Mouse (Mus musculus): Measurements from ENCODE around the gene Tns4. TPM values are rescaled to one million over a fixed set of nuclear protein-coding genes. Genes with fewer than 3 reads are reported as not detected.

Gene Tns4
- total and polyA plus RNA-seq, 2 experiments from 2014 or later = 0.05 to 0.69 TPM

DNA sequence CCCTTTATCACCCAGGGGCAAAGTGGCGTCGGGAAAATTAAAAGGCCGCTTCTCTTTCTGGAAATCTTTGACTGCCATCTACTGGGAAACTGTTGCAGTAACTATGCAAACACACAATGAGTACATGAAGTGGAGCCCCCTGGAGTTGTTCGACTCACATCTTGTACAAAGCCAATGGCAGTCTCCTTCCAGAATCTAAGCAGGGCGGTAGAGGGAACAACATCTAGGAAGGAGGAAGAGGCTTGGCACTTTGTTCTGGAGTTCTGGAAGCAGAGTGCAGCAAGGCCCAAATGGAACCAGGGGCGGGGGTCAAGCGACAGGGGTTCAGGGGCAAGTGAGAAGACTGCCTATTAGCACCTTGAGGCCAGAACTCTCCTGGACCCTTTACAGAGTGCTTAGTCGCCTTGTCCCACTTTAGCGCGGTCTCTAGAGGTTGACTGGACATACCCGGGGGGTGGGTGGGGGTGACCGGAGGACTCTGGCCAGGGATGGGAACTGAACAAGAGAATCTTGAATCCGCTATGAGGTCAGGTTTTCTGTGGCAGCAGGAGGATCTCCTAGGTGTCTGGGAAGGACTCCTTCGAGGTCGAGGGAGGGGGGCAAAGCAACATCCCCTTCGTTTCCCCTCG is 48.6 kb downstream of the Tns4 start:
- Histone ChIP-seq H3K36me3 (replicated peaks; ENCODE audit: control insufficient read depth, insufficient read depth, low read length) (no peaks in the 10 kb centered on the region), H3K4me1 (ENCODE audit: control insufficient read depth, insufficient read depth) (0 out of 2 replicates have a peak, but pooled peaks cover 13% of the 10 kb centered on the region), H3K27ac (ENCODE audit: low read depth) (peak overlapping the region; percentile 90), H3K4me2 (ENCODE audit: low read depth, low read length) (peak overlapping the region; percentile 91), H3K4me3 (ENCODE audit: low read depth, low read length) (peak overlapping the region; percentile 62), H3K9ac (replicated peaks; ENCODE audit: low read depth, low read length) (peak overlapping the region; percentile 71), H3K9me3 (replicated peaks; ENCODE audit: control insufficient read depth, low read length) (no peaks in the 10 kb centered on the region), H3K27me3 (ENCODE audit: control insufficient read depth, insufficient read depth, low read length) (no peaks in the 10 kb centered on the region)
- ATAC-seq (ENCODE audit: insufficient read depth, low read depth) (peak; percentile 9; the same call in 1 of the 2 replicates), DNase-seq (ENCODE audit: low spot score) (peak; percentile 50)
- TF ChIP-seq CTCF (IDR thresholded peaks at IDR 0.05; ENCODE audit: low read depth) (peak; percentile 53), EP300 (IDR thresholded peaks at IDR 0.05; ENCODE audit: low read depth) (no peak)
- 4% methylated on average over 17 of the region's 17 CpGs for WGBS

DNA sequence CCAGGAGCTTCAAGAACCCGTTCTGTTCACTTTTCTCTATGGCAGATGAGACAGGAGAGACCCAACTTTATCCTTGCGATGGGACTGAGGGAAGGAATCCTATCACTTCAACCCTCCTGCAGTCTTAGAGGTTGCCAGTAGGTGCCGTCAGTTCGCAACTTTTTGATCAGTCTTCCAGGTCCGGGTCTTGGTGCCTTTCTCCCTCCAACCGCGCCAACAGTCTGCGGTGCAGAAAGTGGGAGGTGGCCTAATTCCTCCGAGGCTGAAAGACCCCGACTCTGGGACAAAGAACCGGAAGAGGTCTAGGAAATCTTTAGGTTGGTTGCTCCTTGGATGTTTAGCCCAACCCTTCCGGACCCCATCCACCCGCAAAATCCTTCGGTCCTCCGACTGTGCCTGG is 49.3 kb downstream of the Tns4 start:
- Histone ChIP-seq H3K27ac (ENCODE audit: low read depth) (peak overlapping the region; percentile 90; the same call in 1 of the 2 replicates), H3K4me1 (ENCODE audit: control insufficient read depth, insufficient read depth) (0 out of 2 replicates have a peak, but pooled peaks cover 7% of the 10 kb centered on the region), H3K4me2 (ENCODE audit: low read depth, low read length) (peak overlapping the region; percentile 91), H3K9ac (replicated peaks; ENCODE audit: low read depth, low read length) (0 out of 2 replicates have a peak overlapping the region, but pooled peaks have one; percentile 9), H3K4me3 (ENCODE audit: low read depth, low read length) (peak overlapping the region; percentile 62), H3K9me3 (replicated peaks; ENCODE audit: control insufficient read depth, low read length) (no peaks in the 10 kb centered on the region), H3K36me3 (replicated peaks; ENCODE audit: control insufficient read depth, insufficient read depth, low read length) (no peaks in the 10 kb centered on the region), H3K27me3 (ENCODE audit: control insufficient read depth, insufficient read depth, low read length) (no peaks in the 10 kb centered on the region)
- peak; percentile 86 for DNase-seq (ENCODE audit: low spot score)
- peak; percentile 64 for ATAC-seq (ENCODE audit: insufficient read depth, low read depth)
- 2% methylated on average over 15 of the region's 15 CpGs for WGBS
- TF ChIP-seq CTCF (IDR thresholded peaks at IDR 0.05; ENCODE audit: low read depth) (peak; percentile 89), EP300 (IDR thresholded peaks at IDR 0.05; ENCODE audit: low read depth) (no peak)

DNA sequence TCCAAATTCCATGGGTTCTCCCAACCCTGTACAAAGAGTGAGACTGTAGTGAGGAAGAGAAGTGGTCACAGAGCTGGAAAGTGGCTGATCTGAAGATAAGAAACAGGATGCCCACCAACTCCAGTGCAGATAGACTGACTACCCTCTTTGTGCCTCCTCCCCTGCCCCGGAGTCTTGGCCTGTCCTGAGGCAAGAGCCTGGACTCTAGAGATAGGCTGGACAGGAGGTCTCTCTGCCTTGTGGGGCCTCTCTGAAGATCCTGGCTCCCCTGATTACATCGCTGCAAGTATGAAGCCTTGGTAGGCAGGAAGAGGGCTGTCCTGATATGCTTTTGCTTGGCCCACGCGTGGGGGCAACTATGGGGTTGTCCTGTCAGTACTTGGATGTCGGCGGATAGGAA is 52.9 kb downstream of the Tns4 start:
- TF ChIP-seq CTCF (IDR thresholded peaks at IDR 0.05; ENCODE audit: low read depth) (no peak), EP300 (IDR thresholded peaks at IDR 0.05; ENCODE audit: low read depth) (no peak)
- Histone ChIP-seq H3K27ac (ENCODE audit: low read depth) (no peak overlapping the region), H3K9me3 (replicated peaks; ENCODE audit: control insufficient read depth, low read length) (no peaks in the 10 kb centered on the region), H3K9ac (replicated peaks; ENCODE audit: low read depth, low read length) (no peak overlapping the region), H3K27me3 (ENCODE audit: control insufficient read depth, insufficient read depth, low read length) (no peaks in the 10 kb centered on the region), H3K4me3 (ENCODE audit: low read depth, low read length) (no peak overlapping the region), H3K4me1 (ENCODE audit: control insufficient read depth, insufficient read depth) (0 out of 2 replicates have a peak, but pooled peaks cover 8% of the 10 kb centered on the region), H3K36me3 (replicated peaks; ENCODE audit: control insufficient read depth, insufficient read depth, low read length) (no peaks in the 10 kb centered on the region), H3K4me2 (ENCODE audit: low read depth, low read length) (no peak overlapping the region)
- ATAC-seq (ENCODE audit: insufficient read depth, low read depth) (no peak), DNase-seq (ENCODE audit: low spot score) (no peak)
- WGBS = 45% methylated on average over 6 of the region's 6 CpGs

DNA sequence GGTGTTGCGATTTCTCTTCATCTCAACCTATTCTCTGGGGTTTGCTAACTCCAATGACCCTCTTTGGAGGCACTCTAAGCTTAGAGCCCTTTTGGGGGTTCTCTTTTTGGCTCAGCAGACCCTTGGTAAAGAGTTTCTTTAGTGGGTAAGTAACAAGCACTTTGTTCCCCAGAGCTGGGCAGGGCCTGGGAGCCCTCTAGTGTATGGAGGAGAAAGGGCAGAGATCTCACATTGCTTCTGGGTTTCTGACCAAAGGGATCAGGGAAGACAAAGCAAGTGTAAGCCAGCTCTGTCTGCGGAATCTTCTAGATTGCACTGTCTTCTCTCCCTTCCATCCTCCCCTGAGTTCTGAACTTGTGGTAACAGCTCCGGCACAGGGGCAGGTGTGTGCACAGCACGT is 53.8 kb downstream of the Tns4 start:
- no peak overlapping the region for H3K4me2 ChIP-seq (ENCODE audit: low read depth, low read length)
- TF ChIP-seq CTCF (IDR thresholded peaks at IDR 0.05; ENCODE audit: low read depth) (peak; percentile 54), EP300 (IDR thresholded peaks at IDR 0.05; ENCODE audit: low read depth) (no peak)
- H3K4me1 ChIP-seq (ENCODE audit: control insufficient read depth, insufficient read depth) = 0 out of 2 replicates have a peak, but pooled peaks cover 8% of the 10 kb centered on the region
- H3K9ac ChIP-seq (replicated peaks; ENCODE audit: low read depth, low read length) = no peak overlapping the region
- H3K36me3 ChIP-seq (replicated peaks; ENCODE audit: control insufficient read depth, insufficient read depth, low read length) = no peaks in the 10 kb centered on the region
- no peak; the same call in 1 of the 2 replicates for ATAC-seq (ENCODE audit: insufficient read depth, low read depth)
- WGBS = 63% methylated on average over 4 of the region's 4 CpGs
- H3K9me3 ChIP-seq (replicated peaks; ENCODE audit: control insufficient read depth, low read length) = no peaks in the 10 kb centered on the region
- H3K27me3 ChIP-seq (ENCODE audit: control insufficient read depth, insufficient read depth, low read length) = no peaks in the 10 kb centered on the region
- DNase-seq (ENCODE audit: low spot score) = no peak
- H3K27ac ChIP-seq (ENCODE audit: low read depth) = no peak overlapping the region
- H3K4me3 ChIP-seq (ENCODE audit: low read depth, low read length) = no peak overlapping the region

DNA sequence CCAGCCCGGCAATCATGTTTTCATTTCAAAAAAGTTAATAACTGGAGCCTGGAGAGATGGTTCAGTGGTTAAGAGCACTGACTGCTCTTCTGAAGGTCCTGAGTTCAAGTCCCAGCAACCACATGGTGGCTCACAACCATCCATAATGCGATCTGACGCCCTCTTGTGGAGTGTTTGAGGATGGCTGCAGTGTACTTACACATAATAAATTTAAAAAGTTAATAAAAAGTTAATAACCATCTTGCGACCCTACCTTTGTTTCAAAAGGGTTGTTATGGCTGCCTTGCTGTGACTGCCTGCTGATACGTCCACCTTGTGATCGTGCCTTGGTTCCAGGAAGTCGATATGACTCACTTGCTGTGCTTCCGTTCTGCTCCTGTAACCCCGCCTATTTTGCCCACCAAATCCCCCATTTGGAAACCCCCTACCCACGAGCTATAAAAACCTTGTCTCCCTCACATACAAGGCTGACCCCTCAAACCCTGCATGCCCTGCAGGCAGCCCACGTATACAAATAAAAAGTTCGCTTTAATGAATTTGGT is 62.1 kb downstream of the Tns4 start:
- DNase-seq (ENCODE audit: low spot score) (no peak), ATAC-seq (ENCODE audit: insufficient read depth, low read depth) (no peak)
- Histone ChIP-seq H3K4me1 (ENCODE audit: control insufficient read depth, insufficient read depth) (peaks cover 9% of the 10 kb centered on the region), H3K36me3 (replicated peaks; ENCODE audit: control insufficient read depth, insufficient read depth, low read length) (no peaks in the 10 kb centered on the region), H3K9ac (replicated peaks; ENCODE audit: low read depth, low read length) (no peak overlapping the region), H3K4me3 (ENCODE audit: low read depth, low read length) (no peak overlapping the region), H3K27me3 (ENCODE audit: control insufficient read depth, insufficient read depth, low read length) (no peaks in the 10 kb centered on the region), H3K4me2 (ENCODE audit: low read depth, low read length) (no peak overlapping the region), H3K9me3 (replicated peaks; ENCODE audit: control insufficient read depth, low read length) (no peaks in the 10 kb centered on the region), H3K27ac (ENCODE audit: low read depth) (no peak overlapping the region)
- TF ChIP-seq EP300 (IDR thresholded peaks at IDR 0.05; ENCODE audit: low read depth) (no peak), CTCF (IDR thresholded peaks at IDR 0.05; ENCODE audit: low read depth) (no peak)
- 75% methylated on average over 12 of the region's 12 CpGs for WGBS
